Mouse (Mus musculus): ENCODE data around the gene Smg9. TPM values are rescaled to one million over a fixed set of nuclear protein-coding genes. Genes with fewer than 3 reads are reported as not detected.
"Not testable (repeated sequence)": the region's sequence is repeated elsewhere in the genome, so short reads cannot be mapped to it uniquely, and the experiment has no call there.

Gene Smg9
- total RNA-seq, 2 experiments from 2014 or later, result 26.3 to 41.2 TPM

DNA sequence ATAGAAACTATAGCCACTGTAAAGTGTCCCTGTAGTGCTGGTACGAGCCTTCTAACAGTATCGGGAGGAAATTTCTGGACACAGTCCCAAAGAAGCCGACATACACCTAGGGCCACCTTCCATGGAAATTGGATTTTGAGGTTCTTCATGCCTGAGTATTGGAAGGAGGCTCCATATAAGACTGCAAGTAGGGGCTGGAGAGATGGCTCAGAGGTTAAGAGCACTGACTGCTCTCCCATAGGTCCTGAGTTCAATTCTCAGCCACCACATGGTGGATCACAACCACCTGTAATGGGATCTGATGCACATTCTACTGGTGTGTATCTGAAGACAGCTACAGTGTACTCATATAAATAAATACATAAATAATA is 648 bp downstream of the Smg9 start:
- ATAC-seq (replicated peaks; ENCODE audit: low FRiP score, low TSS enrichment, poor library complexity, severe bottlenecking), result no peak

DNA sequence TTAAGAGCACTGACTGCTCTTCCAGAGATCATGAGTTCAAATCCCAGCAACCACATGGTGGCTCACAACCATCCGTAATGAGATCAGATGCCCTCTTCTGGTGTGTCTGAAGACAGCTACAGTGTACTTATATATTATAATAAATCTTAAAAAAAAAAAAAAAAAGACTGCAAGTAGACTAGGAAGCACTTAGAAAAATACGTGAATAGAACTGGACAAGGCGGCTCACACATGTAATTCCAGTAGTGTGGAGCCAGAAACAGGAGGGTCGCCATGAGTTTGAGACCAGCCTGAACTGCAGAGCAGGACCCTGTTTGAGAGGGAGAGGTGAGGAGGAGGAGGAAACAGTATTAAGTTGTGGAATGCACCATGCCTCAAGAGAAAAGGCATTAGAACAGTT is 1.1 kb downstream of the Smg9 start:
- not testable (repeated sequence) for ATAC-seq (replicated peaks; ENCODE audit: low FRiP score, low TSS enrichment, poor library complexity, severe bottlenecking)

DNA sequence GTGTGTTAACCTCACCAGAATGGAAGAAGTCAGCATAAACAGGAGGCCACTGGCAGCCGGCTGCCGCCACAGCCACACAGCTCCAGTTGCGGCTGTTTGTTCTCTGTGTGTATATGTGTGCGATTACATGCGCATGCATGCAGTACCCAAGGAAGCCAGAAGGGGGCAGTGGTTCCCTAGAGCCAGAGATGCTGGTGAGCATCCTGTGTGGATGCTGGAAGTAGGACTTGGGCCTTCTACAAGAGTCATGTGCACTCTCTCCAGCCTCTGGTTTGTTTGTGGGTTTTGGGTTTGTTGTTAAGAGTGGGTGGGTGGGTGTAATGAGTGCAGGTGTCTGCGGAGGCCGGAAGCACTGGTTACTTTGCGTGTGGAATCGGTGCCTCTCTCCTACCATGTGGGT is 3.4 kb downstream of the Smg9 start:
- ATAC-seq (replicated peaks; ENCODE audit: low FRiP score, low TSS enrichment, poor library complexity, severe bottlenecking), result no peak

DNA sequence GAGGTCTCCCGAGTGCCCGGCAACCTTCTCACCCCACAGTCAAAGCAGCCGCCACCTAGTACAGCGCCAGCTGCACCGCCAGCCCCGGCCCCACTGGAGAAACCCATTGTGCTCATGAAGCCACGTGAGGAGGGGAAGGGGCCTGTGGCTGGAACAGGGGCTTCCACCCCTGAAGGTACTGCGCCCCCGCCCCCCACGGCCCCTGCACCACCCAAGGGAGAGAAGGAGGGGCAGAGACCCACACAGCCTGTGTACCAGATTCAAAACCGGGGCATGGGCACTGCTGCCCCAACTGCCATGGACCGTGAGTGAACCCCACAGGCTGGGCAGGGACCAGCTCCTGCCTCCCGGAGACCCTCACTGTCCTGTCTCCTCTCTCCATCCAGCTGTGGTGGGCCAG is 6.2 kb downstream of the Smg9 start:
- no peak for ATAC-seq (replicated peaks; ENCODE audit: low FRiP score, low TSS enrichment, poor library complexity, severe bottlenecking)

DNA sequence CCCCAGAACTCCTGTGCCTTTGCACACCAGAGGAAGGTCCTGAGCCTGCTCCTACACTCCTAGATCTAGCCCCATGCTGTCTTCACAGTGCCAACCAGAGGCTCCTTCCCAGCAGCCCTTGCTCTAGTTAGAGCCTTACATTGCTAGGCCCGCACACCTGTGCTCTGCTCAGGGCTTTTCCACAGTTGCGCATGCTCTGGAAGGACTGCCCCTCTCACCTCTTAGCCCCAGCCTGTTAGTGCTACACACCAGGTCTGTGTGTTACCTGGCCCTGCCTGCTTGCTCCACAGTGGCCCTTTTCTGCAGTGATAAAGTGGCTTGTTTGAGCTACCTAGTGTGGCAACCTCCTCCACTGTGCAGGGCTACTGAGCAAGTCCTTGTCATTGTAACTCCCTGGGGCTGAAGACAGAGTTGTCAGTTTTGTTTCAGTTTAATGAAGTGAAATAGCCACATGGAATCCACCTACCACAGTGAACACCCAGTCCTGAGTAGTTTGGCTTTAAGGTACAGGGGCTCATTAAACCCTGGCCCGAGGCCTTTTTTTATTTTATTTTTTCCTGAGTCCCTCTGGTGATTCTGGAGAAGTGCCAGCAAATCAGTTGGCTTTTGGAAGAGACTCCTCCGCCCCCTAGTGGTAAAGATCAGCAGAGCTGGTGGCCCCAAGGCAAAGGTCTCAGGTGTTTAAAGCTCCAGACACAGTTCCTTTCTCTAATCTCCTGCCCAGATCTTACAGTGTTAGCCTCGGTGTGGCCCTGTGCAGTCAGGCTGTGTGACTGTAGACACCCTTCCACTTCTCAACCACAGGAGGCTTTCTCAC is 7.3 kb downstream of the Smg9 start:
- ATAC-seq (replicated peaks; ENCODE audit: low FRiP score, low TSS enrichment, poor library complexity, severe bottlenecking), result peak; percentile 49

DNA sequence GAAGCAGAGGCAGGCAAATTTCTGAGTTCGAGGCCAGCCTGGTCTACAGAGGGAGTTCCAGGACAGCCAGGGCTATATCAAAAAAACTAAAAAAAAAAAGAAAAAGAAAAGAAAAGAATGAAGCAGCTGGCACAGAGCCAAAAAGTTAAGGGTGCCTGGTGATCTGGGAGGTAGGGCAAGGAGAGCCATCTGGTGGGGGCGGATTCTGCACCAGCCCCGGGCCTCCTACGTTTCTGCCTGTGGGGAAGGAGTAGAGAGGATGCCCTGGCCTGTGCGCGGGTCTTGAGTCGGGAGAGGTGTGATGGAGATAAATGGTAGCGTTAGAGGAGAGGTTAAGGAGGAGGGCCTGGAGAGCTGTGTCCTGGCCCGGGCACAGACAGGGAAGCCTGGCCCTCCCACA is 8.8 kb downstream of the Smg9 start:
- ATAC-seq (replicated peaks; ENCODE audit: low FRiP score, low TSS enrichment, poor library complexity, severe bottlenecking), result no peak

DNA sequence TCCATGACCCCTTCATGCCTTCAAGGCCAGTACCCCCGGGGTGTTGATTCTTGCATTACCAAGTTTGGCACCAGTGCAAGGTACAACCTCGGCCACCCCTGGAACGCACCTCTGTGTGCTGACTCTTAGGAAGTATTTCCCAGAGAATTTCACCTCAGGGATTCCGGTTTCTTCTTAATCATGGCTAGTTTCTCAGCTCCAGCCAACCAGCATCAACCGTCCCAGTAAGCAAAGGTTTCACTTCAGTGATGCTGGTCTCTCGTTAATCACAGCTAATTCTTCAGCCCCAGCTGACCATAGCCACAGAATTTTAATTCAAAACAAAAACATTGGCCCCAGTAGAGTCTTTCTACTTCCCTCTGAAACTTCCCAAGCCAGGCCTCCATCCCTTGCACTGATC is 10.7 kb downstream of the Smg9 start:
- no peak for ATAC-seq (replicated peaks; ENCODE audit: low FRiP score, low TSS enrichment, poor library complexity, severe bottlenecking)

DNA sequence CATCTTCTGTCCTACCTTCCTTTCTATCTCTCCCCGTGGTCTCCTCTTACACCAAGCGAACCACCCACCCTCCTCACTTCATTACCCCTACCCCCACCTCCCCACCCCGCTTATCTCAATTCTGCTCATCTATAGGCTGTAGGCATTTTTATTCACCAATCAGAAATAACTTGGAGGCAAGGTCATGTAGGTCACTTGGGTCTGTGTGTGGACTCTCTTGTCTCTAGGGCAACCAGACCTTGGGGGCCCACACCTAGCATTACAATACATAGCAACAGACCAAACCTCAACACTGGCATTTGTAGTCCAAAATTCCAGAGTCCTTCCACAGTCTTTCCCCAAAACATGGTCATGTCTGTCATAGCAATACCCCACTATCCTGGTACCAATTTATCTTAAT is 11.4 kb downstream of the Smg9 start:
- no peak for ATAC-seq (replicated peaks; ENCODE audit: low FRiP score, low TSS enrichment, poor library complexity, severe bottlenecking)

DNA sequence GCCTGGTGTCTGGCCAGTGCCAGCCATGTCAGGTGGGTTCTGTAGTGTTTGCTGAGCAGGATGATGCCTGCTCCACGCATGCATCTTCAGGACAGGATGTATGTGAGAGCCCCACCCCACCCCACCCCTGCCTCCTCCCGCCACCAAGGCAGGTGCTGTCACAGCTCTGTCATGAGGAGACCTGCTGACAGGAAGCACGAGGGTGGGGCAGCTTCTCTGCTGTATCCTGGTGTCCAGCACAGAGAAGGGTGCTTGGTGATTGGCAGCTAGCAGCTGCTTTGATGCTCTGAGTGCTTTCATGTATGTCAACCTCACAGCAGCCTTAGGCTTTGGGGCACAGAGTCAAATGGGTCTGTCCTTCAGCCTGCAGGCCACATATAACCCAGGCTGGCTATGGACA is 14.2 kb downstream of the Smg9 start:
- no peak for ATAC-seq (replicated peaks; ENCODE audit: low FRiP score, low TSS enrichment, poor library complexity, severe bottlenecking)

DNA sequence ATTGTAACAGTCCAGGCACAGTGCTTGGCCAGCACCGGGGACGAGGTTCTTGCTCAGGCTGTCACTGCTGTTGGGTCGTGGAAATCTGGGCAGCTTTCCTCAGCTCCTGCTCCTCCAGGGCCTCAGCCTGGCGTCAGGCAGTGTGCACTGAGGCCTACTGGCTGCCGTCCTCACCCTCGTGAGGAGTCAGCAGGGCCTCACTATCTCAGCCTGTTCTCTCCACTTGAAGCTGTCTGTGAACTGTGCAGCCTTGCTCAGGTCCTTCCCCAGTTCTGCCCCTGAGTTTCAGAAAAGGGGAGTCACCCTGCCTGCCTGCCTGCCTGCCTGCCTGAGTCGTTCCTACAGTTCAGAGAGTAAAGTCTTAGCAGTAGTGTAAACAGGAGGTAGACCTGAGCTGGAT is 15.8 kb downstream of the Smg9 start:
- no peak for ATAC-seq (replicated peaks; ENCODE audit: low FRiP score, low TSS enrichment, poor library complexity, severe bottlenecking)

DNA sequence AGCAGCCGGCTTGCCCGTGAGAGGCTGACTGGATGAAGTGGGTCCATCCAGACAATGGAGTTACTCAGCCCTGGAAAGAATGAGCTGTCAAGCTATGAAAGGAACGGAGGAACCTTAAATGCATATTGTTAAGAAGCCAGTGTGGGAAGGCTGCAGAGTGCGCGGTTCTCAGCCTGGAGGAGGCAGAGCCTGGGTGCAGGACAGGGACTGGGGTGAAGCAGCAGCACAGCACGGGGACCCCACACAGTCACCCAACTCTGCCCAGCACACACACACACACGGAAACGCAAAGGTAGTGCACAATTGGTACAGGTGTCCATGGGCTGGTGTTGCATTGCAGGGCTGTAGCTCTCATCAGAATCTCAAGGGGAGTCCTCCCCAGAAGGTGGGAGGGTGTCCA is 20.2 kb downstream of the Smg9 start:
- ATAC-seq (replicated peaks; ENCODE audit: low FRiP score, low TSS enrichment, poor library complexity, severe bottlenecking), result no peak

DNA sequence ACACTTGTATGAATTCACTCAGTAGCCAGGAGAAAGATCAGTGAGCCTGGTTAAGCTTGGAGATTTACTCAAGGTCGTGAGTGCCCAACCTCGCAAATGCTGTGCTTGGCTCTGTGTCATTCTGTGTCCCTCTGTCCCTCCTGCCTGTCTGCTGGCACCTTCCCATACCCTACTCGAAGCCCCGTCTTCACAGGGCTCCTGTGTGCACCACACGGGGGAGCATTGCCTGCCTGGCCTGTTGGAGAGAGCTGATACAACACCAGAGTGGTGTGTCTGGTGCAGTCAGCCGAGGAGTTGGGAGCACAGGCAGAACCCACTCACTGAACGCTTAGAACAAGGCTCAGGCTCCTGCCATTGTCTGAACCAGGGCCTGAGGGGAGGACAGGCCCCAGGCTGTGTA is 22.2 kb downstream of the Smg9 start:
- ATAC-seq (replicated peaks; ENCODE audit: low FRiP score, low TSS enrichment, poor library complexity, severe bottlenecking), result no peak

DNA sequence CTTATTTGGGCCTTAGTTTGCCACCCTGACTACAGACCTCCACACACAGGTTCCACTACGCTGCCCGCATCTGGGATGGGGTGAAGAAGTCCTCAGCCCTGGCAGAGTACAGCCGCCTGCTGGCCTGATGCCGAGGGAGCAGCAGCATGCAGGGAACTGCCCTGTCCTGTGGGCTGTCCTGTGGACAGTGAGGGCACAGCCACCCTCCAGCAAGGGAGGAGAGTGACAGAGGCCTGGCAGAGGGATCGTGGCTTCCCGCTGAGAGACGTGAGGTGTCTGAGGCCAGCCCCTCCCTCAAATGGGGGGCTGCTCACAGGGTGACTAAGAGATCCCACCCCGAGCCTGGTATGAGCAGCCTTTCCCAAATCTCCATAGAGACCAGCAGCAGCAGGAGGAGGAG is 22.8 kb downstream of the Smg9 start:
- no peak for ATAC-seq (replicated peaks; ENCODE audit: low FRiP score, low TSS enrichment, poor library complexity, severe bottlenecking)

DNA sequence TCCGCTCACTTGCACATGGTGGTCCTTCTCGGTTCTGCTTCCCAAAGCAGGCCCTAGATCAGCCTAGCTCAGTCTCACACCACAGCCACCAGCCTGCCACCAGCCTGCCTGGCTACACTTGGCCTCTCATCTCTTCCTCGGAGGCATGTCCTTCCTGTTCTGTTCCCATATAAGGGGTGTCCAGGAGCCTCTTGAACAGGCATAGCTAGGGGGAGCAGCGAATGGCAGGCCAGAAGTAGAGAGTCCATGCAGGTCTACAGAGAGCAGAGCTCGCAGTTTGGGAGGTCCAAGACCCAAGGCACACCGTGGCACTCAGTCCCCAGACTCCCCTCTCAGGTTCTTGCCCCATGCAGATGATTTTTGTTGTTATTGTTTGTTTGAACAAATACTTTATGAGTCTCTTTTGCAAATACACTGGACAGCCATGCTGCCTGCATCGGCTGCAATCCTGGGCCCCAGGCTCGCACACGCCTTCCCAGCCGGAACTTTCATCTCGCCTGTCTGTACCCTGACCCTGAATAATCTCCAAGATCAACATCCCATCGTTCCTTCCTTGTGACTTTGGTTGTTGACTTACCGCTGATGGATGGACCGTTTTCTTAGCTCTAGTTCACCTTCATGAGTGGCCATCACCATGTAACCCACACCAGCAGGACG is 23.8 kb downstream of the Smg9 start:
- ATAC-seq (replicated peaks; ENCODE audit: low FRiP score, low TSS enrichment, poor library complexity, severe bottlenecking), result no peak

DNA sequence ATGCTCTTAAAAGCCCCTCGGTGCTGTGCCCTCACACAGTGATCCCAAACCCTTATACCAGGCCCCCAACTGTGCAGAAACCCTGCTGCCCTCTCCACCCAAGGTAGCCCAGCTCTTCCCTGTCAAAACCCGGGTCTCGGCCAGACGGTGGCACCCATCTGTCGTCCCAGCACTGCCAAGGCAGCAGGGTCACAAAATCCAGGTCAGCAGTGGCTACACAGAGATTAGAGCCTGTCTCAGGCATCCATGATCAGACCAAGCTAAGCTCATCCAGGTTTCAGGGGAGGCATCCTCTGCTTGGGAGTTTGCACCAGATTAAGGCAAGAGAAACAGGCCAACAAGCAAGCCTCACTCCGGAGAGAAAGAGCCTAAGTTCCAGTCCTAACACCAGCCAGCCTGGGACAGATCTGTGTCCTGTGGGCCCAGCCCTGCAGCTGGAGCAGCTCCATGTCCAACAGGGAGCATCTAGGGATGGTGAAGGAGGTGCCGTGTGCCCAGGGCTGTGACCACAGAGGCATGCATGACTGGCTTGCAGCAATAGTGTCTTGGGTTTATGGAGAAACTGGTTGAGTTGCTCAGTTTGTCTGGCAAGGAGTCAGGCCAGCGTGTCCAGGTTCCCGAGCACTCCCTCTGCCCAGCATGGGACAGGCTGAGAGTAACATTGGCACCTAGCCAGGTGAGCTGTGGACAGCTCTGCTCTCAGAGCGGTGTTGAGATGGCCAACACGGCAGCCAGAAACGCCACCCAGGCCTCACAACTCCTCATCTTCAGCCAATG is 24.7 kb downstream of the Smg9 start:
- no peak for ATAC-seq (replicated peaks; ENCODE audit: low FRiP score, low TSS enrichment, poor library complexity, severe bottlenecking)

DNA sequence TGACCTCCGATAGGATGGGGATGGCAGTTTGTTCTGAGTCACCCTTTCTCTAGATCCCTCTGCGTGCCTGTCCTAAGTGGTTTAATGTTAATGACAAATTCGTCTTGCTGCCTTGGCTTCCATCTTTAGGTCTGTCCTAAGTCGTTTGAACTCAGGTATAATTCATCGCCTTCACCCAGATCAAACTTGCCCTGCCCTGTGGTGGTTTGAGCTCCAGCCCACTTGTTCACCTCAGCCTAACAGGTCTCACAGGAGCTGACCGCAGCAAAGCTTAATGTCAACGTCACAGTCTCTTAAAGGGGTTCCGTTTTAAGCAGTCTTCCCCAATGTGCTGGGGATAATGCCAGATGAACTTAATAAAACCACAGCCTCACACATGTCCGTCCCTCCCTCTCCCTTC is 26.5 kb downstream of the Smg9 start:
- no peak for ATAC-seq (replicated peaks; ENCODE audit: low FRiP score, low TSS enrichment, poor library complexity, severe bottlenecking)

DNA sequence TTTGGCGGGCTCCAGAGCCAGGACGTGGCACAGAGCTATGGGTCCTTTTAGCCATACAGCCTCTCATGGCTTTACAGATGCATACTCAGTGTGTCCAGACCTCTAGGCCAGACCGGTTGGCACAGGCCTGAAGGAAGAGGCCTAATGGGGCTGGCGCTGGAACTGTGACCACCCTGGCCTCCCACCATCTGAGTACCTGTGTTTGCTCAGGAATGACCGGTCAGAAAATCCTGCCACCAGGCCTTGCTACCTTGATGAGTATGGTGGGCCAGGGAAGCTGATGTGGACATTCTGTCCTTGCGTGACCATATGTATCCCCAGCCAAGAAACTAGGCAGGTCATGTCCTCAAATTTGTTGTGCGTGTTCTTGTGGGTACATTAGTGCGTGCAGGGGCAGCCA is 27.7 kb downstream of the Smg9 start:
- ATAC-seq (replicated peaks; ENCODE audit: low FRiP score, low TSS enrichment, poor library complexity, severe bottlenecking), result no peak

DNA sequence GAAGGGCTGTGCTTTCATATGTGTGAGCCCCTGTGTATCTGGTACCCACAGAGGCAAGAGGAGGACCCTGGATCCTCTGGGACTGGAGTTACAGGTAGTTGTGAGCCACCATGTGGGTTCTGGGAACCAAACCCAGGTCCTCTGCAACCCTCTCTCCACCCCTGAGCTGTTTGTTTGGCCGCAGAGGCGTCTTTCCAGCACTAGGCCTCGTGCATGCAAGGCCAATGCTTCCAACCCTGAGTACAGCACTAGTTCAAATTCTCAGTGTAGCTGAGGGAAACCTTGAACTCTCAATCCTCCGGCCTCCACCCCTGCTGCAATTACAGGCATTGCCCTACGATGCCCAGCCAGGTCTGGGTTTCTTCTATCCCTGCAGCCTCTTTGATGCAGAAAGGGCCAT is 29.3 kb downstream of the Smg9 start:
- no peak for ATAC-seq (replicated peaks; ENCODE audit: low FRiP score, low TSS enrichment, poor library complexity, severe bottlenecking)

DNA sequence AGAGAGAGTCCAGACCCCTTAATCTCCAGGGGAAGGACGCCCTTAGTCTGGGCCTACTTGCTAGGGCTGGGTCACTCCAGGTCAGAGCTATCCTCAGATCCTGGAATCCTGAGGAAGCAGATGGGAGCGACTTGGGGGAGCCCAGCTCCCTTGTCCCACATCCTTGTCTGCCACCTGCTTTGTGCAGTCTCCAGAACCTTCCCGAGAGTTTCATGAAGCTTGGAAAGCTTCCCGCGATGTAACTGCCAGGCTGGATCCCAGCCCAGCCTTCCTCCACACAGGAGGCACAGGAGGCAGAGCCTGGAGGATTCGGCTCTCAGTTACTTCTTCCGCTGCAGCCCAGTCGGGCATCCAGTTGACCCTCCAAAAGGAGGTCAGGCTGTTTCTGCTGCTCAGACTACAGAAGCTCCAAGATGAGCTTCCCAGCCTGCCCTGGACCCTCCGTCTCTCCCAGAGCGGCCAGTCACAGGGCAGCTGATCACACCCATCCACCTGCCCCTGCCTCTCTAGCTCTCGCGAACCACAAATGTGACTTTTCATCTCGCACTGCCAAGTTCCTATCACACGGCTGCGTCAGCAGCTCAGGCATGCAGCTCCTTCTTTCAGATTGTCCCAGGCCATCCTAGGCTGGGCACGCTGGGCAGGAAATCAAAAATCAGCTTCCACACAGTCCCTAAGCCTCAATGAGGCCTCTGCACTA is 30.1 kb downstream of the Smg9 start:
- no peak for ATAC-seq (replicated peaks; ENCODE audit: low FRiP score, low TSS enrichment, poor library complexity, severe bottlenecking)
